Mouse (Mus musculus): ENCODE results near the gene Snapc1.

DNA sequence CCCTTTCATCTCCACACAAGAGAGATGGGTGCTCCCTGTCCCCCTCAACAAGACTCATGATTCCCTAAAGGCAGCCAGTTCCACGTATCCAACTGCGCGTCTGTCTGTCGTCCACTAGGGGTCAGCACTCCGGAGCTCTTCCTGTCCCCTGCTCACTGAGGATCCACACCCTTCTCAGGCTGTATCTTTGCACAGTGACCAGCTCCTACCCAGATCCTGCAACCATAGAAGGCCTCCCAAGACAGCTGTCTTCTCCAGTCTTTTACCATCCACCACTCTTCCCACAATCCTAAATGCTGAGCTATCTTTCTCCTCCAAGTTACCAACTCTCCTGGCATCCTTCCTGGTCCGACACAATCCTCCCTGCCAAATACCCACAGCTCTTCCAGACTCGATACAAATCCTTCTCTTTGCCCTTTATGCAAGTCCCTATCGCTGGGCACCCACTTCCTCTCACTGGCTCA lies 45.2 kb downstream of the Snapc1 start:
- TF ChIP-seq CTCF (IDR thresholded peaks at IDR 0.05) (peak; percentile 86), EP300 (IDR thresholded peaks at IDR 0.05) (no peak)

Data from lung, postnatal 0 days (tissue).